Mouse (Mus musculus) thymus, postnatal 14 days (tissue): Measurements from ENCODE around the gene Ppfibp1.

Experiments
- DNase-seq: peaks from one replicate; pipeline ENCODE4 v3.0.0; 2021

The Ppfibp1 gene

GRCm38 (mm10) chr6:147052440-147052839 lies 164.2 kb downstream of the Ppfibp1 start:
- DNase-seq = no peak

GRCm38 (mm10) chr6:147053785-147054646 lies 165.7 kb downstream of the Ppfibp1 start:
- no peak for DNase-seq

- no peak for DNase-seq
Observed at GRCm38 (mm10) chr6:147055374-147055977, 167.2 kb downstream of the Ppfibp1 start.

DNA sequence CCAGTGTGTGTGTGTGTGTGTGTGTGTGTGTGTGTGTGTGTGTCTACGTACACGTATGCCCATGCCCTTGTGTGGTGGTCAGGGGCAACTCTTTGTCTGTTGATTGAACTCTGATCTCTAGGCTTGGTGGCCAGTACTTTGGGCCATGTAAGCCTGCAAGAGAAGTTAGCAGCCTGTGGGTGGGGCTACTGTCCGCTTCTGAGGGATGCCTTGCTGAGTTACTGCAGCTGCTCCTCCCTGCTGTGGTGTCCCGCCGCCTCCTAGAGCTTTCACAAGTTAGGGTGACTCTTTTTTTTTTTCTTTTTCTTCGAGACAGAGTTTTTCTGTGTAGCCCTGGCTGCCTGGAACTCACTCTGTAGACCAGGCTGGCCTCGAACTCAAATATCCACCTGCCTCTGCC lies 171.0 kb downstream of the Ppfibp1 start:
- DNase-seq = no peak

DNA sequence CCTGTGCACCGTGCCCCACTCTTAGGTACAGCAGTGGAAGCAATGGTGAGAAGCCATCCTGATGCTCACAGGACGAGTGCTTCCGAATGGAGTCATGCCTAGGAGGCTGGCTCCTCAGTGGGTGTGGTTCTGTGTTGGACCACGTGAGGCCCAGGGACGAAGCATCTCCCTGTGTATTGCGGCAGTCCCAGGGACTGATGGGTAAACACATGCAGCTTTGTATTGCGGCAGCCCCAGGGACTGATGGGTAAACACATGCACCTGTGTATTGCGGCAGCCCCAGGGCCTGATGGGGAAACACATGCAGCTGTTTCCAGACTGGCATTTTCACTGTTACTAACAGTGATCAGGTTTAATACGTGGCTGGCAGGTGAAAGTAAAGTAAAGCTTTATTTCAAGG lies 173.3 kb downstream of the Ppfibp1 start:
- DNase-seq = no peak

DNA sequence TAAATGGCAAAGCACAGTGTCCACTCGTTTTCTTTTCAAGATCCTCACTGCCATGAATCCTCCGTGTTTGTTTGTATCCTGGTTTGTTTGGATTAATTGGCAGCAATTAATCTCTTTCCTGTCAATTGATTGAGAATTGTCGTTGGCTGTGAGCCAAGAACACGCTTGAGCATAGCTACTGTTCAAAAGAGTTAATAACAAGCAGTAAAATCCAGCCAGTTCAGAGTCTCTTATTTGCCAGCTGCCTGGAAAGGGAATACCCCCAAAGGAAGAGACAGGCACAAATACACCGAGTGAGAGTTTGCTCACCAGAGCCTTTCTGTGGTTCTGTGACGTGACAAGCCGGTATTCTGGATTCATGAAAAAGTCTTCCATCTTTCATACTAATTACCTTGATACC lies 173.7 kb downstream of the Ppfibp1 start:
- DNase-seq = no peak

GRCm38 (mm10) chr6:147062694-147063093 lies 174.4 kb downstream of the Ppfibp1 start:
- no peak for DNase-seq

DNA sequence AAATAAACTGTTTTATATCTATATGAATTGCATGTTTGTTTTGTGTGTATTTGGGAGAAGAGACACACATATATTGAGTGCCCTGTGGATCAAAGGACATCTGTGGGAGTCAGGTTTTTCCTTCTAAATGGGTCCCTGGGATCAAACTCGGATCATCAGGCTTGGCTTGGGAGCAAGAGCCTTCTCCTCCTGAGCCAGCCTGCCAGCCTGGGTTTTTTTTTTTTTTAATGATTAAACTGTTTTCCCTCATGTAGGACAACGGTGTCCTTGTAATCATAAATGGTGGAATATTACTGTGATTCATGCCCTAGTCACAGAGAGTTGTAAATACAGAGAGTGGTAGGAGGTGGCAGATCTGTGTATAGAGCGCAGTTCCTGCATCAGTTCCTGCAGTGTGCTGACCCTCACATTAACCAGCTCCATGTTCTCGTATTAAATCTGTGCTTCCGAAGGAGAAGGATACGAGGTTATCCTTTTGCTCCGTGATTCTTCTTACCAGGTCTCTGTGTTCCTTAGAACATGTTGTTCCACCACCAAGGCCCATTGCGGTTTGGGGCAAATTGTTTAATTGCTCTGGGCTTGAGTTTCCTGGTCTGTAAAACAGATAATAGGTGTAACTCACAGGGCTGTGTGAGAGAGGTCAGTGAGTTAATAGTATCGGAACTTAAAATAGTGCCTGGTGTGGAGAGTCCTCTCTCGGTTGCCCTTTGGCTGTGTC lies 176.1 kb downstream of the Ppfibp1 start:
- no peak for DNase-seq

DNA sequence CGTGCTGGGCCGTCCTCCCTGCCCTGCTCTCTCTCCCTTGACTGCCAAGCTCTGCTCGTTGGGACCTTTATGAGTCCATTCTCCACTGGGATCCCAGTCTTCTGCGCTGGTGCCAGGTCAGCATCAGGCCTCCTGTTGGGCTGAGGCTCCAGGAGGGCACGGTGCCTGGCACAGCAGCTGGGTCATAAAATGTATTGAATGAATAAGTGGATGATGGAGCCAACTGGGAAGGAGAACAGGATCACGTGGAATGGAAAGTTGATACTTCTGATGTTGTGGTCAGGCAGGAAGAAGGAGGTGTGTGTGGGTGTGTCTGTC lies 176.6 kb downstream of the Ppfibp1 start:
- DNase-seq = no peak

- DNase-seq = no peak
Observed at GRCm38 (mm10) chr6:147075808-147076387, 187.6 kb downstream of the Ppfibp1 start.

DNA sequence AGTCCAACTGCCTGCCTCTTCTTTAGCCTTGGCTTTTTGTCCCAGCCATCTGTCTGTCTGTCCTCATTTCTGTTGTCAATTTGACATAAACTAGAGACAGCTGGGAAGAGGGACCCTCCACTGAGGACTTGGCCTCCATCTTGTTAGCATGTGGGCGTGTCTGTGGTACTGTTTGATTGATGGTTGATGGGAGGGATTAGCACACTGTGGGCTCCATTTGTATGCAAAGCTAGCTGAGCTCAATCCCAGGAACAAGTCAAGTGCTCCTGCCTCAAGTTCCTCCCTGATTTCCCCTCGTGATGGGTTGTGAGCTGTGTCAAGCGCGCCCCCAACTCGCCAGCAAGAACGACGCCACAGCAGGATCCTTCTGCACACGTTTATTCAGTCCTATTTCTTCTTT lies 188.6 kb downstream of the Ppfibp1 start:
- DNase-seq = no peak

DNA sequence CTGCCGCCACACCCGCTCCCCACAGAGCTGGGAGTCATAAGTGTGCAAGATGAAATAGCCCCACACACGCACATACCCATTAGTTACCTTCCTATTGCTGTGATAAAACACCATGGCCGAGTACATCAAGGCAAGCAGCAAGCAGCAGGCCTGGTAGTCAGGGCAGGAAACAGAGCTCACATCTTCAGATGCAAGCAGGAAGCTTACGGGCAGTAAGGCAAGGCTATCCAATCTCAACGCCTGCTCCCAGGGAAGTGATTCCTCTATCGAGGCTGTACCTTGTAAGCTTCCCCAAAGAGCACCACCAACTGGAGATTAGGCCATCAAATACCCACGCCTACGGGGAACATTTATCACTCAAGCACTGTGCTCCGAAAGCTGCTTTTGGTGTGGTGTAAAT lies 191.6 kb downstream of the Ppfibp1 start:
- no peak for DNase-seq
